Mouse (Mus musculus) CH12.LX (cell line): Measurements from ENCODE around the gene Trp53inp2. TPM values are rescaled to one million over a fixed set of nuclear protein-coding genes. Genes with fewer than 3 reads are reported as not detected.

Experiments used
- DNase-seq: peaks from one replicate; pipeline ENCODE4 v3.0.0-alpha.2; 2013; ENCODE audit errors: extremely low read depth
- H3K27ac ChIP-seq: 2 replicates; pipeline ENCODE4 v1.5.1; 2012; ENCODE audit warnings: low read depth, mild to moderate bottlenecking, control low read depth, moderate library complexity; ENCODE audit not compliant: insufficient read depth
- H3K27me3 ChIP-seq: replicated peaks from 2 replicates; pipeline ENCODE3; 2012; ENCODE audit warnings: inconsistent platforms
- H3K36me3 ChIP-seq, 2 experiments: replicated peaks in 1 of 2; 2 replicates each; pipeline versions ENCODE3 to v1.6.1; 2012; ENCODE audit warnings: inconsistent platforms in 1 of 2, low read length in 1 of 2, mild to moderate bottlenecking in 1 of 2, mixed read lengths in 1 of 2, moderate library complexity in 1 of 2; ENCODE audit not compliant: control insufficient read depth in 1 of 2, insufficient read depth in 1 of 2
- H3K4me1 ChIP-seq, 2 experiments: 2 replicates each; pipeline ENCODE4 v1.6.1; 2012; ENCODE audit warnings: inconsistent platforms in 1 of 2, moderate library complexity in 1 of 2; ENCODE audit not compliant: insufficient read depth in 2 of 2, control insufficient read depth in 1 of 2
- H3K4me2 ChIP-seq: 2 replicates; pipeline ENCODE4 v1.6.1; 2012; ENCODE audit warnings: low read depth, mild to moderate bottlenecking, control low read depth; ENCODE audit not compliant: poor library complexity, insufficient read depth, severe bottlenecking
- H3K4me3 ChIP-seq, 3 experiments: fragments of 150-350 bp in 1 of 3; sonication (generic) in 1 of 3; replicated peaks in 1 of 3; 2 replicates each; pipeline versions ENCODE3 to v1.5.1; 2011 to 2012; ENCODE audit warnings: low read depth in 2 of 3, low read length in 2 of 3, mild to moderate bottlenecking in 2 of 3, moderate library complexity in 2 of 3, control low read depth in 1 of 3, improper control_type of control experiment in 1 of 3, inconsistent platforms in 1 of 3, mixed read lengths in 1 of 3; ENCODE audit not compliant: poor library complexity in 1 of 3
- H3K79me2 ChIP-seq: replicated peaks from 2 replicates; pipeline ENCODE4 v1.6.1; 2012; ENCODE audit warnings: mild to moderate bottlenecking, moderate library complexity; ENCODE audit not compliant: control insufficient read depth, poor library complexity, insufficient read depth, severe bottlenecking; ENCODE audit errors: extremely low read depth
- H3K9ac ChIP-seq: 2 replicates; pipeline ENCODE4 v1.6.1; 2012; ENCODE audit warnings: low read depth, mild to moderate bottlenecking, control low read depth, moderate library complexity; ENCODE audit not compliant: insufficient read depth
- H3K9me3 ChIP-seq: replicated peaks from 2 replicates; pipeline ENCODE3; 2012; ENCODE audit warnings: low read length, inconsistent platforms, mixed read lengths
- BHLHE40 ChIP-seq: IDR thresholded peaks from 2 replicates; pipeline ENCODE4 v1.6.1; 2011; ENCODE audit warnings: mild to moderate bottlenecking, low read depth, low read length, improper control_type of control experiment
- CHD2 ChIP-seq: IDR thresholded peaks from 2 replicates; pipeline ENCODE4 v1.6.1; 2011; ENCODE audit warnings: low read length, improper control_type of control experiment
- E2F4 ChIP-seq: IDR thresholded peaks from 2 replicates; pipeline ENCODE4 v1.6.1; 2011; ENCODE audit warnings: low read depth, low read length, improper control_type of control experiment; ENCODE audit not compliant: insufficient replicate concordance
- ELF1 ChIP-seq: IDR thresholded peaks from 2 replicates; pipeline ENCODE4 v1.6.1; 2014; ENCODE audit warnings: low read depth, mild to moderate bottlenecking, inconsistent platforms, low read length, improper control_type of control experiment
- EP300 ChIP-seq: IDR thresholded peaks from 2 replicates; pipeline ENCODE4 v1.6.1; 2011; ENCODE audit warnings: low read length, improper control_type of control experiment
- ETS1 ChIP-seq: conservative IDR thresholded peaks from 2 replicates; pipeline ENCODE4 v1.6.1; 2012; ENCODE audit warnings: low read depth, mild to moderate bottlenecking, inconsistent platforms, low read length, improper control_type of control experiment, moderate library complexity
- GABPA ChIP-seq: IDR thresholded peaks from 2 replicates; pipeline ENCODE4 v1.6.1; 2012; ENCODE audit warnings: low read depth, low read length, improper control_type of control experiment, inconsistent platforms; ENCODE audit not compliant: insufficient replicate concordance
- HCFC1 ChIP-seq: IDR thresholded peaks from 2 replicates; pipeline ENCODE4 v1.6.1; 2012; ENCODE audit warnings: low read depth, mild to moderate bottlenecking, inconsistent platforms, low read length, improper control_type of control experiment
- JUN ChIP-seq: IDR thresholded peaks from 2 replicates; pipeline ENCODE4 v1.6.1; 2011; ENCODE audit warnings: low read depth, mild to moderate bottlenecking, low read length, improper control_type of control experiment, moderate library complexity; ENCODE audit not compliant: insufficient read depth
- MEF2A ChIP-seq: IDR thresholded peaks from 2 replicates; pipeline ENCODE4 v1.6.1; 2014; ENCODE audit warnings: low read depth, mild to moderate bottlenecking, inconsistent platforms, low read length, improper control_type of control experiment, borderline replicate concordance
- MYC ChIP-seq: IDR thresholded peaks from 2 replicates; pipeline ENCODE4 v1.6.1; 2011; ENCODE audit warnings: low read depth, mild to moderate bottlenecking, improper control_type of control experiment, low read length
- NELFE ChIP-seq: IDR thresholded peaks from 2 replicates; pipeline ENCODE4 v1.6.1; 2011; ENCODE audit warnings: low read depth, low read length, improper control_type of control experiment
- PAX5 ChIP-seq: IDR thresholded peaks from 2 replicates; pipeline ENCODE4 v1.6.1; 2012; ENCODE audit warnings: low read length, inconsistent platforms, mixed read lengths
- POLR2A ChIP-seq: IDR thresholded peaks from 2 replicates; pipeline ENCODE4 v1.6.1; 2011; ENCODE audit warnings: low read depth, mild to moderate bottlenecking, improper control_type of control experiment, low read length
- RAD21 ChIP-seq: IDR thresholded peaks from 2 replicates; pipeline ENCODE4 v1.6.1; 2011; ENCODE audit warnings: low read depth, mild to moderate bottlenecking, low read length, improper control_type of control experiment, moderate library complexity
- RCOR1 ChIP-seq: conservative IDR thresholded peaks from 2 replicates; pipeline ENCODE4 v1.6.1; 2012; ENCODE audit warnings: low read depth, mild to moderate bottlenecking, inconsistent platforms, low read length, improper control_type of control experiment
- TCF12 ChIP-seq: IDR thresholded peaks from 2 replicates; pipeline ENCODE4 v1.6.1; 2014; ENCODE audit warnings: low read depth, mild to moderate bottlenecking, inconsistent platforms, low read length, improper control_type of control experiment
- UBTF ChIP-seq: IDR thresholded peaks from 2 replicates; pipeline ENCODE4 v1.6.1; 2012; ENCODE audit warnings: low read depth, mild to moderate bottlenecking, inconsistent platforms, low read length, improper control_type of control experiment, moderate library complexity
- ZNF384 ChIP-seq: IDR thresholded peaks from 2 replicates; pipeline ENCODE4 v1.6.1; 2012; ENCODE audit warnings: low read depth, low read length, improper control_type of control experiment, inconsistent platforms
- dilution Hi-C: fragments of 300-500 bp; cut with MboI; formaldehyde crosslinking; loops from 2 replicates; pipeline ENCODE4 v1.14.3; 2020; ENCODE audit warnings: low sequenced_read_pairs; ENCODE audit not compliant: extremely low pct_unique_long_range_greater_than_20kb, extremely low pct_ligation_motif_present
- in situ Hi-C: fragments of 300-500 bp; cut with MboI; formaldehyde crosslinking; loops from 3 replicates; pipeline ENCODE4 v1.14.3; 2019; ENCODE audit warnings: low sequenced_read_pairs, low pct_ligation_motif_present, low pct_unique_long_range_greater_than_20kb, mixed read lengths
- polyA plus RNA-seq: library from polyadenylated mRNA; unstranded; fragments of >175 nt; gene quantifications from 2 replicates; pipeline ENCODE4 v1.2.1, GENCODE M21; 2012; ENCODE audit warnings: low read depth; ENCODE audit not compliant: insufficient read length
- total RNA-seq, 2 experiments: library from RNA; depleted of rRNA; stranded (reverse); fragments of 300-350 nt in 1 of 2; fragments of >200 nt in 1 of 2; gene quantifications; 2 replicates each; pipeline ENCODE4 v1.2.3; 2012 to 2014

Trp53inp2 gene
- total and polyA plus RNA-seq, 3 experiments: 2.4 to 6.9 (median 3.9) TPM

DNA sequence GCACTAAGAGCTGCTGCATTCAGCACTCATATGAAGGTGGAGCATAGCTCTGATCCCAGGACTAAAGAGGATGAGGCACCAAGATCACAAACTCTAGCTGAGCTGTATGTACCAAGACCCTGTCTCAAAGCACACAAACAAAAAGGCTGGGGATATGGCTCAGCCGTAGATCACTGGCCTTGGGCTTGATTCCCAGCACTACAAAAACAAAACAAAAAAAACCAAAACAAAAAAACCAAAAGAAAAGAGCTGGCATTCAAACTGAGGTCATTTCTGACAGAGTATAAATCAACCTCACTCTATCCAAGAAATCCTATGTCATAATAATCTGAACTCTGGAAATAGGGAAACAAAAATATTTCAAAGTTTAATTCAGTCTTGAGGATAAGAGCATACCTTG, 47.4 kb upstream of the Trp53inp2 start:
- H3K4me1 ChIP-seq: peaks cover 0 to 9% of the 10 kb centered on the region in 2 experiments; a peak in 1 of 4 replicates
- H3K27ac ChIP-seq: no peak overlapping the region
- dilution Hi-C loops (no loop called here), in situ Hi-C loops (no loop called here)
- H3K36me3 ChIP-seq: peaks cover 17 to 70% of the 10 kb centered on the region in 2 experiments
- H3K4me2 ChIP-seq: no peak overlapping the region
- H3K79me2 ChIP-seq: no peaks in the 10 kb centered on the region
- TF ChIP-seq EP300 (no peak), RCOR1 (no peak), GABPA (no peak), RAD21 (no peak), E2F4 (no peak), MYC (no peak), POLR2A (no peak), NELFE (no peak), ELF1 (no peak), CHD2 (no peak), HCFC1 (no peak), BHLHE40 (no peak), ZNF384 (no peak), MEF2A (no peak), UBTF (no peak), TCF12 (no peak), PAX5 (no peak)
- H3K9me3 ChIP-seq: no peaks in the 10 kb centered on the region
- no peaks in the 10 kb centered on the region for H3K27me3 ChIP-seq
- no peak overlapping the region for H3K9ac ChIP-seq
- no peak overlapping the region for H3K4me3 ChIP-seq
- DNase-seq: no peak

DNA sequence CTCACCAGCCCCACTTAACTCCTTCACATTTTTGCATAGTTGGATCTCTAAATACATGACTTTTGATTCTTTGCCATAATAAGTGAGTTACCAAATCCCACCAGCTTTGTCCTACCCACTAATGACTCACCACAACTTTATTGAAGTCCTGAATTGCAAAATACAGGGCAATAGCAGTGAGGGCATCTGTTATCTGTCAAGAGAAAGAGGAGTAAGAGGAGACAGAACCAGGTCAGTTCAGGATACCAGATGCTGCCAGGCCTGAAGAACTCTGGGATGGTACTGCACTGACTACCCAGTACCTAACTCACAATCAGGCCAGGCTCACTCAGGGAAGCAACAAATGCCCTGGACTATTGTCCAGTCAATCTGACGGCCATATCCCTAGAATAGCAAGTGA, 45.6 kb upstream of the Trp53inp2 start:
- H3K36me3 ChIP-seq: peaks cover 21 to 67% of the 10 kb centered on the region in 2 experiments
- TF ChIP-seq ETS1 (no peak), ZNF384 (no peak), JUN (no peak), MEF2A (no peak), GABPA (no peak)

More for the DNA sequence above, 45.6 kb upstream of the Trp53inp2 start:
- dilution Hi-C loops: no loop called here
- Histone ChIP-seq H3K79me2 (no peaks in the 10 kb centered on the region), H3K27ac (no peak overlapping the region), H3K9ac (no peak overlapping the region), H3K4me3 (no peak overlapping the region), H3K4me1 (peaks cover 0 to 9% of the 10 kb centered on the region in 2 experiments; a peak in 1 of 4 replicates), H3K27me3 (no peaks in the 10 kb centered on the region), H3K4me2 (no peak overlapping the region), H3K9me3 (no peaks in the 10 kb centered on the region)
- no peak for DNase-seq
- in situ Hi-C loops: no loop called here
